Mouse (Mus musculus) kidney, postnatal 0 days (tissue): ENCODE data around the gene Sptssb. TPM values are rescaled to one million over a fixed set of nuclear protein-coding genes. Genes with fewer than 3 reads are reported as not detected.

Experiments
- ATAC-seq: fragments of 200-750 bp; cut with Nextera tagmentation; replicated peaks from 2 replicates; pipeline ENCODE4 v1.8.0; 2017; ENCODE audit warnings: low read depth, moderate number of reproducible peaks, moderate TSS enrichment, moderate library complexity; ENCODE audit not compliant: low FRiP score
- DNase-seq: peaks from one replicate; pipeline ENCODE4 v3.0.0-alpha.2; 2016; ENCODE audit warnings: low spot score
- H3K27ac ChIP-seq: fragments of 300-500 bp; sonication (generic); 2 replicates; pipeline ENCODE4 v1.5.1; 2014; ENCODE audit warnings: mild to moderate bottlenecking
- H3K27me3 ChIP-seq: fragments of 300-500 bp; sonication (generic); 2 replicates; pipeline ENCODE4 v1.6.1; 2014; ENCODE audit warnings: low read length, mixed read lengths; ENCODE audit not compliant: insufficient read depth
- H3K36me3 ChIP-seq: fragments of 300-500 bp; sonication (generic); 2 replicates; pipeline ENCODE4 v1.6.1; 2014; ENCODE audit warnings: low read length, mixed read lengths; ENCODE audit not compliant: insufficient read depth
- H3K4me1 ChIP-seq: fragments of 300-500 bp; sonication (generic); replicated peaks from 2 replicates; pipeline ENCODE4 v1.6.1; 2014; ENCODE audit warnings: antibody characterized with exemption, low read length, mixed read lengths; ENCODE audit not compliant: insufficient read depth
- H3K4me2 ChIP-seq: fragments of 300-500 bp; sonication (generic); 2 replicates; pipeline ENCODE4 v1.6.1; 2014; ENCODE audit warnings: mild to moderate bottlenecking, low read length, moderate library complexity, mixed read lengths
- H3K4me3 ChIP-seq: fragments of 300-500 bp; sonication (generic); replicated peaks from 2 replicates; pipeline ENCODE4 v1.5.1; 2014; ENCODE audit warnings: low read depth, low read length
- H3K9ac ChIP-seq: fragments of 300-500 bp; sonication (generic); 2 replicates; pipeline ENCODE4 v1.6.1; 2014; ENCODE audit warnings: low read depth, low read length
- H3K9me3 ChIP-seq: fragments of 300-500 bp; sonication (generic); replicated peaks from 2 replicates; pipeline ENCODE4 v1.6.1; 2016; ENCODE audit warnings: low read length, inconsistent platforms, mixed read lengths
- CTCF ChIP-seq: IDR thresholded peaks from 2 replicates; pipeline ENCODE4 v1.5.1; 2016; ENCODE audit warnings: antibody characterized with exemption, low read depth, mild to moderate bottlenecking, moderate library complexity
- WGBS: fragments of 180-500 bp; shearing (Covaris S2); extraction: QIAGEN DNeasy Blood & Tissue Kit; methylation state at CpG from one replicate; pipeline ENCODE4 v1.1.7; 2014; 5-methylcytosine and 5-hydroxymethylcytosine counted together
- polyA plus RNA-seq: library from polyadenylated mRNA; unstranded; fragments of >200 nt; fragmentation: Nextera tagmentation; extraction: Ambion mirVana; gene quantifications from 2 replicates; pipeline ENCODE4 v1.2.1, GENCODE M21; 2015

Gene Sptssb
- polyA plus RNA-seq, 1 experiment from 2014 or later: 23.0 TPM

- Histone ChIP-seq H3K4me1 (no peaks in the 10 kb centered on the region), H3K4me2 (no peak overlapping the region), H3K36me3 (no peaks in the 10 kb centered on the region), H3K27me3 (no peaks in the 10 kb centered on the region), H3K9ac (no peak overlapping the region), H3K27ac (no peak overlapping the region), H3K4me3 (no peak overlapping the region), H3K9me3 (no peaks in the 10 kb centered on the region)
- DNase-seq (no peak), ATAC-seq (no peak)
- no peak for TF ChIP-seq CTCF
- 76% methylated on average over 7 of the region's 7 CpGs for WGBS
Observed at GRCm38 (mm10) chr3:69819146-69819850, 40.4 kb downstream of the Sptssb start.

GRCm38 (mm10) chr3:69818466-69818865 is 41.3 kb downstream of the Sptssb start:
- H3K9ac ChIP-seq: no peak overlapping the region
- ATAC-seq: no peak
- no peak for DNase-seq
- H3K9me3 ChIP-seq: no peaks in the 10 kb centered on the region
- no peak for TF ChIP-seq CTCF
- H3K27me3 ChIP-seq: no peaks in the 10 kb centered on the region
- no peak overlapping the region for H3K4me2 ChIP-seq
- WGBS: 64% methylated on average over 5 of the region's 5 CpGs
- H3K4me1 ChIP-seq: no peaks in the 10 kb centered on the region
- no peak overlapping the region for H3K27ac ChIP-seq
- no peak overlapping the region for H3K4me3 ChIP-seq
- no peaks in the 10 kb centered on the region for H3K36me3 ChIP-seq

GRCm38 (mm10) chr3:69816547-69816946 is 43.2 kb downstream of the Sptssb start:
- TF ChIP-seq CTCF: no peak
- no peaks in the 10 kb centered on the region for H3K36me3 ChIP-seq
- no peak overlapping the region for H3K4me2 ChIP-seq
- 69% methylated on average over 2 of the region's 2 CpGs for WGBS
- no peak for ATAC-seq
- no peak for DNase-seq
- no peaks in the 10 kb centered on the region for H3K9me3 ChIP-seq
- no peaks in the 10 kb centered on the region for H3K4me1 ChIP-seq
- H3K27me3 ChIP-seq: no peaks in the 10 kb centered on the region
- no peak overlapping the region for H3K4me3 ChIP-seq
- H3K27ac ChIP-seq: no peak overlapping the region
- no peak overlapping the region for H3K9ac ChIP-seq

DNA sequence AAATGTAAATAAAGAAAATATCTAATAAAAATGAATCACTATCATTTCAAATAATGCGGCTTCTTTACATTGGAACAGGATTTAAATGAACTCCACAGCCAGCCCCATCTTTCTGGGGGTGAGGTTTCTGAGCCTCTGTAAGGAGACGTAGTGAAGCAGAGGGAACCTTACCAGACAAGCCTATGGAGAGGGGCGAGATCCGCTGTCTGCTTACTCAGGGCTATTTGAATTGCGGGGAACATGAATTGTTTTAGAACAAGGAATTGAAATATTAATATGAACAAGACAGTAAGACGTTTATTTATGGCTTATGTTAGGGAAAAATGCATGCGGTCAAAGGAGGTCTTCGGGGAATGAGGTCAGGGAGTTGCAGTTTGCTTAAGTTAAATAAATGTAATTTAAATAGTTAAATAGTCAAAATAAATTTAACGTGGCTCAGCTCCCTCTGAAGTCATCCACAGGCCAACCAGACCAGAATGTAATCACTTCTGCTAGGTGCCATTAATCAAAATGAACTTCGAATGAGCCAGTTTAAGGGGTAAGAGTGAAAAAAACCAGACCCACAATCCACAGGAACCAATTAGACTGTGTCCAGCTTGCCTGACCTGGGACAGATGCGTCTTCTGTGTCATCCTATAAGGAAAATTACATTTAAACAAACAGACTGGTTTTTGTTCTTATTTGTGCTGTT is 46.6 kb downstream of the Sptssb start:
- no peak overlapping the region for H3K4me3 ChIP-seq

GRCm38 (mm10) chr3:69812442-69812841 is 47.3 kb downstream of the Sptssb start:
- ATAC-seq (no peak), DNase-seq (no peak)
- Histone ChIP-seq H3K27me3 (no peaks in the 10 kb centered on the region), H3K9ac (no peak overlapping the region), H3K4me2 (no peak overlapping the region), H3K9me3 (no peaks in the 10 kb centered on the region), H3K36me3 (no peaks in the 10 kb centered on the region), H3K27ac (no peak overlapping the region), H3K4me1 (no peaks in the 10 kb centered on the region), H3K4me3 (no peak overlapping the region)
- no peak for TF ChIP-seq CTCF
- 67% methylated on average over 2 of the region's 2 CpGs for WGBS

More for the DNA sequence above, 46.6 kb downstream of the Sptssb start:
- H3K4me1 ChIP-seq: no peaks in the 10 kb centered on the region
- H3K36me3 ChIP-seq: no peaks in the 10 kb centered on the region
- no peak for TF ChIP-seq CTCF
- H3K27ac ChIP-seq: no peak overlapping the region
- H3K4me2 ChIP-seq: no peak overlapping the region
- no peaks in the 10 kb centered on the region for H3K9me3 ChIP-seq
- ATAC-seq: no peak
- no peak overlapping the region for H3K9ac ChIP-seq
- DNase-seq: peak; percentile 34
- no peaks in the 10 kb centered on the region for H3K27me3 ChIP-seq
- WGBS: 58% methylated on average over 11 of the region's 11 CpGs

DNA sequence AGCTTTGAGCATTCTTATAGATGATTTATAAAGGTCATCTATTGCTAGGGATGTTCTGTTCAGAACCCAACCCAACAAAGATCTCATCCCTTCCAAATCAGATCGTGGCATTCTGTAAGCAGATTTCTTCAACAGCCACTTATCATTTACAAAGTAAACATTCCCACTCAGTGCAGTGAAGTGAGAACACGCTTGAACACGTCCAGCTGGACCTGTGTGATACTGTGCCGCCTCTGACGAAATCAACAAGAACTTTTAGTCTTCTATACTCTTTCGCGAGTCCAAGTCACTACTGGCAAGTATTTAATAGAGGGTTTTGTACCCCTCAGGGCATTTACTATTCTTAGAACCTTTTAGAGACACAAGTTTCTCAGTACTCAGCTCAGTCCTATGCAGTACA is 51.3 kb downstream of the Sptssb start:
- no peak for ATAC-seq
- Histone ChIP-seq H3K27ac (no peak overlapping the region), H3K9me3 (no peaks in the 10 kb centered on the region), H3K36me3 (no peaks in the 10 kb centered on the region), H3K27me3 (no peaks in the 10 kb centered on the region), H3K4me3 (no peak overlapping the region), H3K9ac (no peak overlapping the region), H3K4me1 (no peaks in the 10 kb centered on the region), H3K4me2 (no peak overlapping the region)
- no peak for TF ChIP-seq CTCF
- no peak for DNase-seq
- WGBS: 52% methylated on average over 7 of the region's 7 CpGs
